Mouse (Mus musculus) bone marrow, adult 2 months (tissue): Measurements from ENCODE around the gene Chpf.

Experiments
- CTCF ChIP-seq: fragments of 200-500 bp; IDR thresholded peaks from 2 replicates; pipeline ENCODE4 v1.5.1; 2011; ENCODE audit warnings: low read length, control low read depth; ENCODE audit not compliant: control insufficient read depth, insufficient read depth
- POLR2A ChIP-seq: fragments of 200-500 bp; IDR thresholded peaks from 2 replicates; pipeline ENCODE4 v1.6.1; 2011; ENCODE audit warnings: low read depth, mild to moderate bottlenecking, control low read depth, low read length, borderline replicate concordance; ENCODE audit not compliant: control insufficient read depth

DNA sequence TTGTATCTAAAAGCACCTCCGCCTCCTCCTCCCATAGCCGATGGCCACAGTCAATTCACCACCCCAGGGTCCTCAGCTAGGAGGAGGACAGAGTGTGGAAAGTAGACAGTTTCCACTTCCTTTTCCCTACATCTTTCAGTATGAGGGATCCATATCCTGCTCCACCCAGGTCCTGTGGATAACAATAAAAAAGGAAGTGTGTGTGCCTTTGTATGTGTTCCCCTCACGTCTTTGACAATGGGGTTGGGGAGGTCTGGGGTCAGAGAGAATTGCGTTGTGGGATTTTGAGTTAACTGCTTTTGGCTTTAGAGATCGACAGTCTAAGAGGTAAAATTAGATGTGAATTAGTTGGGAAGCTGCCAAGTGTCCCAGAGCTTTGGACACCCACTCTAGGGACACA lies 31.0 kb upstream of the Chpf start:
- TF ChIP-seq CTCF (no peak), POLR2A (no peak)
